Mouse (Mus musculus) adrenal gland, postnatal 4 days (tissue): ENCODE data around the gene Tmem140. TPM values are rescaled to one million over a fixed set of nuclear protein-coding genes. Genes with fewer than 3 reads are reported as not detected.

Experiments
- DNase-seq, 2 experiments: peaks; one replicate each; pipeline ENCODE4 v3.0.0; 2021 to 2022; ENCODE audit warnings: low spot score in 2 of 2, mixed read lengths in 2 of 2
- total RNA-seq, 2 experiments: library from RNA; stranded (reverse); gene quantifications; 2 replicates each; pipeline ENCODE4 v1.2.3; 2021

The Tmem140 gene
- total RNA-seq, 2 experiments from 2014 or later: 15.4 to 16.8 TPM

DNA sequence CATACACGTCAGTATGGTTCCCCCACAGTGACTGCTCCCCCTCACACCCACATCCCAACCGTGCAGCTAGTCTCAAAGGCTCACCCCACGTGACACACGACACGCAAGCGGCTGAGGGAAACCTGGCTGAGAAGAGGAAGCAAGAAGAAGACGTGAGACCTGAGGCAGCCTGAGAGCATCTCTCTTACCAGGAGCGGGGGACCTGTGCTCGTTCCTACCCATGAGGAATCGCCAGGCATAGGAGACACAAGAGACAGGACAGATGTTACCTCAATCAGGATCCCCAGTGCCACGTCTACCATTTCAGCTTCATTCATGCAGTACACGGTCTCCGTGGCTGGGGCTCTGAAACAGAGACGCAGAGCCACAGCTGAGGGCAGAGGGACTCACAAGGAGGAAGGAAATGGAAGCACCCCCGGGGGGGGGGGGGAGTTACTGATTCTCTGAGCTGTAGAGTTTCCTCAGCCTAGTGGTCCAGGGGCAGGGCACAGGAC lies 12.4 kb downstream of the Tmem140 start:
- DNase-seq: no peak

DNA sequence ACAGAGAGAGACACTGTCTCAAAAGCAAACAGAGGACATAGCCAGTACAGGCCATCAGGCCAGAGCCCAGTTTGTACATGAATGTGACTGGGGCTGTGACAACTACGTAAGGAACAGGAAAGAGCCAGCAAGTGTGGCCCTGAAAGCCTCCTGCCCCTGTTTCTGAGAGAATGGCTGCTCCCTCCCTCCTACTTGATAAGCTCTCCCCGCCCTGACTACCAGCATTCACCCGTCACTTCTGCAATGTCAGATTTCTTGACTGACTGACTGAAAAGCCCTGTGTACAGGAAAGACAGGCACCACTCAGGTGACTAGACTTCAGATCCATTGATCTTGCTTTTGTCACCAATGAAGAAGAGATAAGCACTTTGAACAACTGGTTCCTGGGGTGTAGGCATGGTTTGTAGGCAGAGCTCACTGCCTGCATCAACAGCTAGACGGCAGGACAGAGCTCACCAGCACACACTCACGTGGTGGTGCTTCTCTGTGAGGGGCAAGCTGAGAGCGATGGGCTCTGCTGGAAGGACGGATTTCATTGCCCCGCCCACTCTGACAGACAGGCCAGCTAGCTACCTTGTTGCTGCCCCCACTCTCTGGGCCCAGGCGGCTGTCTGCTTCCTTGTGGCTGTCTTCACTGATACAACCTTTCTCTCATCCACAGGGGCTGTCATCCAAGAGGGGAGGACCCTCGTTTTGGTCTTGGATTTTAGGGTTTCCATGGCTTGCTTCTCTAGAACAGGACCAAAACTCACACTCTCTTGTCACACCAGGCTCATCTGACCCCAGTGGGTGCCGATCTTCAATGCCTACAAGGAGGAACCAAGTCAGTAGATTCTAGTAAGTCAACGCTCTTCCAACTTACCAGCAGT lies 13.3 kb downstream of the Tmem140 start:
- no peak for DNase-seq

- DNase-seq: no peak
These were observed 13.8 kb downstream of the Tmem140 start for GRCm38 (mm10) chr6:34876835-34877156.

DNA sequence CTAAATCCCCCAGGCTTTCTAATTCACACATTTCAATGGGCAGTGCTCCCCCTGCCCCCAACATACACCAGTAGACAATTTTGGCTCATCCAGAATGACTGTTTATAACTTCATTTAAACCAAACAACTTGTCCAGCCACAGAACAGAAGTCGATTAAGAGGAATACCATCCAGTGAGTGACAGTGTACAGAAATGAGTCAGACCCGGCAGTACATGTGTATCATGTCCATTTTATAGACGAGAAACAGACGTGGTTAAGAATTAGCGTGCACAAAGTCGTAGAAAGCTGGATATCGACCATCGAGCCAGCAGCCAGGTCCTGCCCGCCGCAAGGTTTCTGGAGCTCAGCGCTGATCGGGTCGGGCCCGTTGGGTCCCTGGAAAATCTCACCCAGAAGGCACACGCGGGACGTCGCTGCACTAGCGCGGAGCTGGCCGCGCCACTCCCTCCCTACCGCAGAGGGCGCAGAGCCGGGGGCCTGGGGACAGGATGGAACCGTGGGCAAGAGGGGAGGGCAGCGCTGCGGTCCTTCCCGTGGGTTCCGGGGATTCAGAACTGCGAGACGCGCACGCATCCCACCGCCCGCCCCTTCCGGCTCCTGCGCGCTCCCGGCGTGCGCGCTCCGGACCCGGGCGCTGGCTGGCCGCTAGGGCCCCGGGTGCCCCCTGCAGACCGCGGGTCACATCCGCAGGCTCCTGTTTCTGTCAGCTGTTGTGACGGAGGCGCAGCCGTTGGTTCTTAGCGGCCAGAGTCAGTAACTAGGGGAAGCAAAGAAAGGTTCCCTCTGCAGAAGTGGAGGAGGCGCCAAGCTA lies 14.8 kb downstream of the Tmem140 start, which contains the start of gene Cyren:
Gene Cyren, minus strand, starts transcription at position 552 of the 813 bp plus-strand sequence.
- peak; percentile 83 to 84 for DNase-seq

DNA sequence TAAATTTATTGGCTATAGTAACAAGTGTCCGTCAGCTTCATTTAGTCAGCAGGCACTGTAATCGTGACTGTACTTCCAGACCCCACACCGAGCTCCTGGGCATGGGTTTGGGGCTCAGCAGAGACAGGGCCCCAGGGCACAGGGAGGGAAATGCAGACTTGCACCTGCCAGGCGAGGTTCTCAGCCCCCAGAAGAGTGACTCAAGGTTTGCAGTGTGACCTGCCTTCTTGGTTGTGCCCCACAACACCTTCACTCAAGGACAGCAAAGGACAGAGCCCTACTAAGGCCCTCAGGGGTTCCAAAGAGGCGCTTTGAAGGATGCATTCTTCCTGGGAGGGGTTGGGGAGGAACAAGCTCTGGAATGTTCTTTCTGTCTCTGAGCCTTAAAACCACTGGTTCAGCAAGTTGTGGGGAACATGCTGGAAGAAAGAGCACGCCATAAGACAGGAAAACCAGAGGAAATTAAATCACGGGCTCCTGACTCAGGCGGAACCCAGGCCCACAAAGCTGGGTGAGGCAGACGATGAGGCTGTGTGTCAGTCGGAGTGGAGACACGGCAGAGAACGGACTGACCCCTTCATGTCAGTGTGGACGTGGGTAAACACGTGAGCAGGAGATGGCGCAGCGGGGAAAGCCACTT lies 16.3 kb downstream of the Tmem140 start:
- DNase-seq: no peak

DNA sequence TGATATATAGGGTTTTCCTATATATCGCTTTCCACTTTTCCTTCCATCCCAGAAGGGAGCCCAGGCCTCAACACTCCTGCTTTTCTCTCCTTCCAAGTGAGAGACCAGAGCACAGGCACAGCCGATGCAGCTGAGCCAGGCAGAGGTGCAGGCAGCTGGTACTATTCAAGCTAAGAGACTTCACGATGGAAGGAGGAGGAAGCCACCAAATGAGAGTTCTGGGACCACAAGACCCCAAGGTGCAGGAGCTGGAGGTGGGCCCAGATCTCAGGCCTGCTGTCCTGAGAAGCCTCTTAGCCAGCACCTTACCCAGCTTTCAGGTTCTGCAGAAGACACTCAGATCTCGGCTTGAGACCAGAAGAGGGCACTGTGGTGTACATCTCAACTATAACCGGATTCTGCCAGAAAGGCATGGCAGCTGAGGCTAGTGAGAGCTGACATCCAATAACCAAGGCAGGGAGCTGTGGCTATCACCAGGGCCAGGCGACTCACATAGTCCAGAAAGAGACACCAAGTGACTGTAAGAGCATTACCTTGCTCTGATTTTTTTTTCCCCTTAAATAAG lies 17.0 kb downstream of the Tmem140 start:
- no peak for DNase-seq

DNA sequence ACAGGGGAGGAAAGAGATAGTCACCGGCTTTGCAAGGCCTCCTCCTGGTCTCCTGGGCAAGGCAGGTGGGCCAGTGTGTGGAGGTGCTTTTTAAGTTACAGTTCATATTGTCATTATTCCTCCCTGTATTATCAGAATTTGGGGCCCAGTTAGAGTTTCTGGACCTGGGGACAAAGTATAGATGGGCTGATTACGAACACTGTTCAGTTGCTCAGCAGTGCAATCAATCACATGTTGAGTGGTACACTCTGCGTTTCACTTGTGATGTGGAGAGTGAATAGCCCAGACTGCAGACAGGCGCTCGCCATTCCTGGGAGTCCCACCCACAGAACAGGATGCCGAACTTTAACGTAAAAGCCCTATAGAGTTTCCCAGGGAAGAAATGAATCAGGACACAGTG lies 21.8 kb downstream of the Tmem140 start:
- no peak for DNase-seq

- DNase-seq: no peak
These were observed 24.3 kb downstream of the Tmem140 start for GRCm38 (mm10) chr6:34887131-34887850.

DNA sequence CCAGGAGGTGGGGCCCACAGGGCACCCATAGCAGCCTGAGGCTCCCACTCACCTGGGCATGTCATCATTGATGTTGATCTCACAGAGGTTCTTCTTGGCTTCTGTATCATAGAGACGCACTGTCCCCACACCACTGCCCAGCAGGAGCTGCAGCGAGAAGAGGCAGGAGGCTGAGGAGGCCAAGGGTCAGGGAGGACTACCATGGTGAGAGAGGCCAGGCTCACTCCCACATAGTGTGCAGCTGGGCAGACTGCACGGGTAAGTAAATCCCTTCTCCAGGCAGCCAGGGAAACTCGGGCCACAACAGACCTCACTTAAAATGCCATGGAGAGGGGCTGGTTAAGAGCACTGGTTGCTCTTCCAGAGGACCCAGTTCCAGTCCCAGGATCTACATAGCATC lies 26.2 kb downstream of the Tmem140 start:
- DNase-seq: no peak

DNA sequence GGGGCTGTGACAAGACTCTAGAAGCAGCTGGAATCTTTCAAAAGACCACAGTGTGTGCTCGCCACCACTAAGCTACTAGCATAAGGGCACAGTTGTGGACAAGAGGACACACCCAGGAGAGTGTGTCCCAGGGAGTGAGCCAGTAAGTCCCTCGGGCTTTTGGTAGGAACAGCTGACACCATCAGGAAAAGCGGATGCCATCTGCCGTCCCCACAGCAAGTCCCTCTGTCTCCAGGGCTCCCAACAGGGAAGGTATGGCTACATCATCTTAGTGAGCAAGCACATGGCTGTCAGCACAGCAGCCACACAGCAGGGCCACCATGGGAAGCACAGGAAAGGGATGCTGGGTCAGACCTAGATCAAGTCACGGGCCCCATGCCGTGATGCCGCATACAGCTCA lies 32.6 kb downstream of the Tmem140 start:
- no peak for DNase-seq

DNA sequence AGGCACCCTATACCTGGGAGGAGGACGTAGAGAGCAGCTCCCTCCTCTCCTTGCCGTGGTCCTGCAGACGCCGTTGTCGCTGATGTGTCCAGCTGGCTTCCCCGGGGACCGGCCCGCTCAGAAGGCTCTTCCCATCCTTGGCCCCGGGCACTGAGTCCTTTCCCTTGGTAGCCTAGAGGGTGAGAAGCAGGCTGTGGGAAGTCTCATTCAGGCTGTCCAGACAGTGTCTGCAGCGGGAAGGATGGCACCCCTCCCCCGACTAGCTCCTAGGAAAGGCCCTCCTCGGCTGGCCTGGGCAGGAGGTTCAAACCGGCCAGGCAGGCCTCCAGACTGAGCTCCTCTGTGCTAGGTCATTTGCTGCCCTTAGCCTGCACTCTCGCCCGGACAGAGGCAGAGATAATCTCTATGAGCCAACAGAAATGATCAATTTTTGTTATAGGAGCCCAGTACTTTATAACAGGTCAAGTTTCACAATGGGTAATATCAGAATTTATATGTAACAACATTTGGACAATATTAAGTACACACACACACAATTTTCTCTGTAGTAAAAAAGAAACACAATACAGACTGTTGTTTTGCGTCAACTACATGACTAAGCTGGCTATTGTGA lies 33.3 kb downstream of the Tmem140 start:
- DNase-seq: no peak

GRCm38 (mm10) chr6:34899127-34899526 lies 36.2 kb downstream of the Tmem140 start:
- DNase-seq: no peak

GRCm38 (mm10) chr6:34900990-34901389 lies 38.0 kb downstream of the Tmem140 start:
- DNase-seq: no peak

- DNase-seq: no peak
These were observed 39.0 kb downstream of the Tmem140 start for GRCm38 (mm10) chr6:34901911-34902444.

GRCm38 (mm10) chr6:34902578-34902977 lies 39.6 kb downstream of the Tmem140 start:
- DNase-seq: no peak

- DNase-seq: no peak
These were observed 40.5 kb downstream of the Tmem140 start for GRCm38 (mm10) chr6:34903441-34903840.

DNA sequence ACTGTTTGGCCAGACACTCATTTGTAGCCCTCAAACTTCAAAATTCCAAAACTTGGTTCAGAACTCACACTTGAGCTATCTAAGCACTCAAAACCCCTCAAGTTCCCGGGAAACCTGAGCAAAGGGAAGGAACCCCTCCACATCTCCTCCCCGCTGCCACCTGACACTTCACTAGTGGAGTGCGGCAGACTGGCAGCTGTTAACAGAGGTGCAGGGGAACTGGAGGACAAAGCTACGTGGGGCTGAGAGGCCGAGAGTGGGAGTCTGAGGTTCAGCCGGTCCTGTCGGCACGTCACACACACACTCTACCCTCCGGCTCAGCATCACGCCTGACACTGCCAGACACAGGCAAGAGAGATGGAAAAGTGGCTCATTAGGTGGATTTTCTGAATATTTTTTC lies 40.9 kb downstream of the Tmem140 start:
- no peak for DNase-seq

DNA sequence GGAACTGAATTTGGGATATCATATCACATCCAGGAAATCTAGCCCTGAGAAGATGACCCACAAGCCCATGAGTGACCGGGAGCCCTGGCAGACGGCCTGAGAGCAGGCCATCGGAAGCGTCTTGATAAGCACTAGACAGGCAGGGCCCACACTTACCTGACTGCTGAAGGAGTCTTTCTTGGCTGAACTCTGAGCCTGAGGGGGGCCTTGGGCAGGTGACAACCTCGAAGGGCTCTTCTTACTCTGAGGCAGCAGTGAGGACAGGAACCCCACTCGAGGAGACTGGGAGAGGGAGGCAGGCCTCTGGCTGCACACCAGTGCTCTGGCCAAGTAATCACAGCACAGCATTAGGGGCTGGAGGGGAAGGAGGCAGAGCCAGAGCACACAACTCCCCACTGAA lies 41.4 kb downstream of the Tmem140 start:
- no peak for DNase-seq

DNA sequence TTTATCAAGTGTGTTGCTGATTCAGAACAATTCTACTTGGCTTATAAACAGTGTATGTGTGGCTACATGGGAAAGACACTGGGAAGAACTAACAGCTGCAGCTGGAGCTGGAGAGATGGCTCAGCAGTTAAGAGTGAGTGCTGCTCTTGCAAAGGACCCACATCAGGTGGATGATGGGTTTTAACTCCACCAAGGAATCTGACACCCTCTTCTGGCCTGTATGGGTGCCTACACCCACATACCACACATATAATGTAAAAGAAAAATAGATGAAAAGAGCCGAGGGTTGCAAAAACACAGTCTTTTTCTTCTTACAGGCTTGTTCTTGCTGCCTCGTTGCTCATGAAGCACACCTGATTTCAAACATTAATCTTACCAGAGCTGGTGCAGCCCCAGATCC lies 43.2 kb downstream of the Tmem140 start:
- DNase-seq: no peak

GRCm38 (mm10) chr6:34906661-34907060 lies 43.7 kb downstream of the Tmem140 start:
- DNase-seq: no peak
